Mouse (Mus musculus) frontal cortex, adult 2 months (tissue): Measurements from ENCODE around the gene Lhx4. TPM values are rescaled to one million over a fixed set of nuclear protein-coding genes. Genes with fewer than 3 reads are reported as not detected.

Source experiments
- DNase-seq, 2 experiments: peaks; one replicate each; pipeline ENCODE4 v3.0.0; 2022; ENCODE audit warnings: low spot score in 1 of 2; ENCODE audit errors: extremely low spot score in 1 of 2
- polyA plus RNA-seq: library from polyadenylated mRNA; depleted of rRNA; stranded (reverse); fragments of >200 nt; gene quantifications from 2 replicates; pipeline ENCODE4 v1.2.3, GENCODE M21; 2012; rRNA removed

The Lhx4 gene
- polyA plus RNA-seq, 1 experiment: not detected

DNA sequence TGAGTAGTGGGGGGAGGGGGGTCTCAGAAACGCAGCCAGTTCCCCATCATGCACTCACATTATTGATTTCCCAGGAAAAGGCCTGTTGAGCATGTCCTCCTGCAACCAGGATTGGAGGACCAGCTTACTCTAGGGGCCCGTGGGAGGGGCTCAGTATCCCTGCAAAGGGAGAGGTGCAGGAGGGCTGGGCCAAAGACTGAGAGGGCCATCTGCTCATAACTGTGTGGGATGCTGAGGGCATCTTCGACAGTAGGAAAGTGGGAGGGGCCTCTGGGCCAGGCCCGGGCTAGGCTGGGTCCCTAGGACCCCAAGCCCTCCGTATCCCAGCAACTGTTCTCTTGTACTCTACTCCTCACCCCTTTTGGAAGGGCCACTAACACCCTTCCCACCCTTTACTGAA is 47.3 kb downstream of the Lhx4 start:
- DNase-seq: no peak

DNA sequence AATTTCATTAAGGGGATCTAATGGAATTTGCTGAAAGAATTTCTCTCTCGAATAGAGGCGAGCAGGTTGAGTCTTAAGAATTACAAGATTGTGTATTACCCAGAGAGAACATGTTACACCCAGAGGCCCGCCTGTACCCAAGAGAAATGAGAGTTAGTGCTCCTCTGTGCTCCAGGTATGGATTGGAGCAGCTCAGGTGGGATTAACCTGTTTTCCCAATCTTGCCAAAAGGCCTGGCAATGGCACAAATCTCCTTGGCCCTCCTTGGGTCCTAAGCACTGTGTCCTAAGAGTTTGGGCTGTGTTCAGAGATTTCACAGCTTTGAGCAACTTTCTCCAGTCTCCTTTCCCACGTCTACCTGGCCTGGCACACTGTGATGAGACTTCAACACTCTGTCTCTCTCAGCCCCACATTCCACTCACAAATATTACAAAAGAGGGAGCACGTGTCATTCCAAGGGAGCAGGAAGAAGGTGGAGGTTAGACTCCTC is 48.2 kb downstream of the Lhx4 start:
- no peak for DNase-seq

DNA sequence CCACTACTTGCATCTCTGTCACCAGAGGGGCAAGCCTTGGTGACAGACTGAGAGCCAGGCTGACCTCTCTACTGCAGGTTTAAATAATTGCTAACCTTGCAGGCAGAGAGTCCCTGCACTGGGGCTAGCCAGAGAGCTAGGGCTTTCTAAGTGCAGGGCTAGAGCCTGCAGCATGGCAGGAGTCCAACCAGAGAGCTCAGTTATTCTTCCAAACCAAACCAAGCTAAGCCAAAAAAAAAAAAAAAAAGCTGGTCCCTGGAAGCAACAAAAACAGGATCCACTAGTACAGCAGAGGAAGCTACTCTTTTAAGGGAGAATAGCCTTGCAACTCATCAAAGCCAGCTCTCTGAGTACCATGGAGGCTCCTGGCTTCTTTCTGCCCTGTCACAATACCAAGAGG is 50.6 kb downstream of the Lhx4 start:
- peak in 1 of 2 experiments; percentile 23 for DNase-seq

DNA sequence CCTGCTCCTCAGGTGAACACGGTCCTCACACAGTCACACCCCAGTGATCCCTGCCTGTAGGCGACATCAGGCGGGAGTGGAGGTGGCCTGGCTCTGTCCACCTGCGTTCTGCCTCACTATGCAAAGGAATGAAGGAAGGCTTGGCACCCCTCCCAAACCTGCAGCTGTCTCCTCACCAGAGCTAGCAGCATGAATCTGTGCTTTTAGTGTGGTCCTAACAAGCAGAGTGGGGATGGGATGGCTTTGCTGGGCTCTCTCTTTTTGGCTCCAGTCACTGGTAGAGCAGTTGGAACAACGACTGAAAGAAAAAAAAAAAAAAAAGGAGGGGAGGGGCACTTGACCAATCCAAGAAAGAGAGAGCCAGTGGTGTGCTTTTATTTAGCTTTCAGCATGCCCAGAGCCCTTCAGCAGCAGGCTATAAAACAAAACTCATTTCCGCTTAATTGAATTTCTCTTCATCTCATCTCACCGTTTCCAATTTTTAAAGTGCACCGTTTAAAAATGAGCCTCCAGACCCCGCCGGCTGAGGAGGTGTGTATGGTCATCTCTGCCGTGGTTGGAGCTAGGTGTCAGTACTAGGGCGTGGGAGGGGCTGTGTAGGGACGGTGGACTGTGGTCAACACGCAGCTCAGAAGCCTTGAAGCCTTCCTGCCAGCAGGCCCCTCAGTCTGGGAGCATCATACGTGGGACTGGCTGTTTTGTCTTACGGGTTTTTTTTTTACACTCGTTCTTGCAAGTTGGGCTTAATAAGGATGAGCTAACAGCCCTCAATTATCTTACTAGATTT is 52.9 kb downstream of the Lhx4 start:
- DNase-seq: peak; percentile 28 to 61

DNA sequence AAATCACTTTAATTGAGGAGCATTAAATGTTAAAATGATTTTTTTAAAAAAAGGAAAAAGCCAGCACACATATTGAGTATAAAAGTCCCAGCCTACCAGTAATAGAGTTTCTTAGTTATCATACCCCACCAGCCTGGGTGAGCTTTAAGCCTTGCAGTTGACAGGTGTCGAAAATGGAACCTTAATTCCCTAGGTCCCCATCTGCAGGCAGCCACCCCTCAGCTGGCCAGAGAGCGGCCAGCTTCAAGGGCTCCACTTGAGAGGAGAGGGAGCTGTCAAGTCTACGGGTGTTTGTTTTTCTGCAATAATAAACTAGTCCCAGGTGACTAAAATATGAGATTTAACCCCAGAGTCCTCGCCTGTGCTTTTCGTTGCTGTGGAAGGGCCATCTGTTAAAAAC is 58.0 kb downstream of the Lhx4 start:
- DNase-seq: no peak

DNA sequence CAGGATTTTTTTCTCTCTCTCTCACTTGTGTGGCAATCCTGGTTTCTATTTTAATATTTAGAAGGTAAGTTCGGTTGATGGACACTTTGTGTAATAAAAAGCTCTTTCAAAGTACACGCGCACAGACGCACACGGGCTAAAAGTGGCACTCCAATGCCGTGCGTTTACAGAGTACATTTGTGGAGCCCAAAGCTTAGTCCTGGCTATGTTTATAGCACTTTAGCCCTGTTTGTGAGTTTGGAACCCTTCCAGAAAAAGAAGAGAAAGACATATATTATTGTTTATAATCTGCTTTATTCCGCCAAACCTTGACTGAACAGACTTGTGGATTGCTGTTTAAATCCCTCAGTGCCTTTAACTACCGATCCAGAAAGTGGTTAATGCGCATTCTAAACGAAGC is 58.5 kb downstream of the Lhx4 start:
- no peak for DNase-seq

DNA sequence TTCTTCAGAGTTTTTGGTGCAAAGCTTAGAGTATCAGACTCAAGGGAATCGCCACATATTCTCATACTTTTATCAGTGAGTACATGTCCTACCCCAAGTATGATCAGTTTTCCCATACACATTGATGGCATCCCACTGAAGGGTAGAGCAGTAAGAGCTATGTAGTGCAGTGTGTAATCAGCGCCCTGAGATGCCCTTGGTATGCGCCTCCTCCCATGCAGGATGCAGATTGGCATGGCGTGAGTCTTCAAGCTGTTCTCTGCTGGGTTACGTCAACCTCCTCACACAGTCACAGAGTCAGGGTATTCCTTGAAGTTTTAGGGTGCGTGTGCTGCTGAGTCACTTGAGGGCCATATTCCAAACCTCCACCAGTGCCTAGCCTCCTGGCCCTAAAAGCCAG is 59.3 kb downstream of the Lhx4 start:
- DNase-seq: no peak

DNA sequence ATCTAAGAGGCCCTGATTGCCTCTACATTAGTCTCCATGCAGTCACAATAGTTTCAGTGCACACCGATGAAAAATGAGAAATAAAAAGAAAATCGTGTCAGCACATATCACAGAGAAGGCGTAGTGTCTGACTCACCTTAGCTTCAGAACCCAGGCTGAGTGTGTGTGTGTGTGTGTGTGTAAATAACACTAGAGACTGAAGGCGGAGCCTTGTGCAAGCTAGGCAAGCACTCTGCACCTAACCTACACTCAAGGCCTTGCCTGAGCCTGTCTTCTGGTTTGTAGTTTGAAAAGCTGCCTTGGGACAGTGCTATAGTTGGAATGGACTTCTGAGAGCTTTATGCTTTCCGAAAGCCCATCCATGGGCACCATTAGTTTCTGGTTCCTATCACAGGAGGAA is 61.9 kb downstream of the Lhx4 start:
- DNase-seq: no peak

DNA sequence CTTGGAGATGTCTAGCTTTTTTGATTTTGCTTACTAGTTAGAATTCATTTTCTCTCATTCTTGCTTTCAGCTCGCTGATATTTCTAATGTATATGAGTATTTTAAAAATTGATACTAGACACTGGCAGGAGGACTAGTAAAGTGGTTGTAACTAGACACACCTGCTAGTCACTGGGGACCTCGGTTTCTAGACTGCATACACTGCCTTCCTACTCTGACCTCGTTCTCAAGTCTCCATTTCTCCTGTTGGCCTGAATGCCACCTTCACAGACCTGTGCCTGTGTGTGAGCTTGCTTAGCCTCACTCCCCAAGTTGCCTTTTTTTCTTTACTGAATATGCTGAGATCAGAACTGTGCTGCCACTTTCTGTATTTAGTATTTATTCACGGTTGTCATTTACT is 62.3 kb downstream of the Lhx4 start:
- DNase-seq: no peak

DNA sequence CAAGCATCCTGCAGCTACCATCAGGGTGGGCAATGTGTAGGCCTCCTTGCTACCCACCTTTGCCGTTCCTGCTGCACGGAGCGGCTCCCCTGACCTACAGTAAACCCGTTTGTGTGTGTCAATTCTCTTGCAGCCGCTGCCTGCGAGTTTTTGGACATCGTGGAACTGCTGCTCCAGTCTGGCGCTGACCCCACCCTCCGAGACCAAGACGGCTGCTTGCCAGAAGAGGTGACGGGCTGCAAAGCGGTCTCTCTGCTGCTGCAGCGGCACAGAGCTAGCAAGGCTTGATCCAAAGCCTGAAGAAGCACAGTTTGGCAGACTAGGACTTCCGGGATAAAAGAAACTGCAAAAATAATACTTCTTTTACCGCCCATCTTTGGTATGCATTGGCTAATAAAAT is 64.7 kb downstream of the Lhx4 start:
- DNase-seq: no peak

DNA sequence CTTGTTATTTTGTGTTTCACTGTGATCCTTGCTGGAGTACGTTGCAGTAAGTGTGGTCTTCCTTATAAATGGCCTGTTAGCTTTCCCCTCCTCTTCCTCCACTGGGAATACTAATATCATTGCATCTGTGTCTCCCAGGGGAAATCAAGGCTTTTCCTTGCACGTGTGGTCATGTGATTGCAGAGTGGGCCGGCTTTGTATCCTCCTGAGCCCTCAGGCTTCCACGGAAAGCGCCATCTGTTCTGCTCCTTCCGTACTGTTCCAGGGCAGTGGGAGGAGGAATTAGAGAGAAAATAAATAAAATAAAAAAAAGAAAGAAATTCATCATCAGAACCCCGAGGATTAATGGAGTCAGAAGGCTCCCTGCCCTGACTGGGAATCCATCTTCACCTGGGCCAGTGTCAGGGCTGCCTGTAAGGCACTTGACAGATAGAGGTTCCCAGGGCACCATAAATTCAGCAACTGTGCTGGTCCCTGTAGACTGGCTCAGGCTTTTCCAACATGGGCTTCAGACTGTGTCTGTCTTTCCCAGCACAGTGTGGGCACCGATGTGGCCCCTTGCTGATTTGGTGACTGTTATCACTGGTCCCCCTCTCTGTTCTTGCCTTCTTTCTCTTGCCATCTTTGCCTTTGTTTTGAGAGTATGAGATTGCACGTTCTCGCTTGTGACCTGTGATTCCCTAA is 70.2 kb downstream of the Lhx4 start:
- DNase-seq: no peak

DNA sequence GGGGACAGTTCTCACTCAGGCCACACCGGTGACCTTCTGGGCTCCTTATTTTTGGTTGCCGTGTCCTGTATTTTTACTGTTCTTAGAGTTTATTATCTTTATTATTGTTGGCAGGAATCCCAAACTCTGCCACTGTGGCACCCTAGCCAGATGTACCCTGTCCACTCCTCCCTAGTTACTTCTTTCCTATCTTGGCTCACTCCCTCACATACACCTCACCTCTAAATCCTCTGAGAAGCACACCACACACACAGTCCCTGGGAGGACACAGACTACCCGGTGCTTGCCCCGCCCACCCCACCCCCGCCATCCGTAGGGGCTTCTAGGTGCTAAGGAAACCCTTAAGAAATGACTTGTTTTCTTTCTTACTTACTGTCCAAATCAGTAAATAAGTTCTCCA is 75.9 kb downstream of the Lhx4 start:
- DNase-seq: no peak

DNA sequence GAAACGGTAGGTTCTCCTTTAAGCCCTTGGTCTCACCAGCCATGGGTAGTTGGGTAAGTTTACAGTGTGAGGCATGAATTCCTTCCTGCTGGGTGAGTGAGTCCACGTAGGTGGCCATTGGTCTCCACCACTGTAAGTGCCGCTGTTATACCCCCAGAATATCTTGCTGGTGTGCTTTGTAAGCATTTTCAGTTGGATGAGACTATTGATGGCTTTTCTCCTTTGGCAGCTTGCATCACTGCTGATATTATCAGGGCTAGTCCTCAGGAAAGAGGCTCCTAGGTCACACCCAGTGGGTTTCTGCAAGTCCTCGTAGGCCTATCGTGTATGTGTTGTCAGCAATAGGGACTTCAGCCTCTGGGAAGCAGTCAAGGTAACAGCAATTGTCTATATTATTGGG is 87.5 kb downstream of the Lhx4 start:
- no peak for DNase-seq

DNA sequence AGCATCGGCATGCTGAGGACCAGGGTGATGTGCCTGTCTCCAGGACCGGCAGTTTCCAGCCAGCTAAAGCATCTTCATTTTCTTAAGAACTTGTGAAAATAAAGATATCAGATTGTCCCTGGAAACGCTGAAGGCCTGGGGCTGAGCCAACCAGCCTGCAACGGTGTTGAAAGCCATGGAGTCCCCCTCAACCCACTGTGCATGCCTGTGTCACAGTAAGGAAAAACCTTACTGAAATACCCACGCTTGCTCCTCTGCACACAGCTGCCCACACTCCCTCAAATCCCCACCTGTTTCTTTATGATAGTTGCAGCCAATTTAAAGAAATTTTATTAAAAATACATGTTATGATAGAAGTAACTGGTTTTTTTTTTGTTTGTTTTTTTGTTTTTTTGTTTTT is 95.2 kb downstream of the Lhx4 start:
- peak in 1 of 2 experiments; percentile 32 for DNase-seq

DNA sequence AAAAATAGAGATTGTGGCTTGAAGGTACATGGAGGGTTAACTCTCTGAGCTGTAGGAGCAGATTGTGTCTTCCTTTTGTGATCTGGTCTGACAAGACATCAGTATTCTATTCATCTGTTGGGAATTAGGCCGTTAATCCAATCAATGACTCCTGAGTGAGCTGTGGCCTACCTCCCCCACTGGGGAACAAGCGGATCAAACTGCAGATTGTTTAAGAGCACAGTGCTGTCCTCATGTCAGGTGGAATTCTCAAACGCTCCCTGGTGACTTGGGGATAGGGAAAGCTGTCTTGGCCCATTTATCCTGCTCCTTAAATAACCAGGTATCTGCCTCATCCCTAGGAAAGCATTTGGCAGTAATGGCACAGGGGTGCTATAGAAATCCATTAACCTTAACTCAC is 96.5 kb downstream of the Lhx4 start:
- no peak for DNase-seq

DNA sequence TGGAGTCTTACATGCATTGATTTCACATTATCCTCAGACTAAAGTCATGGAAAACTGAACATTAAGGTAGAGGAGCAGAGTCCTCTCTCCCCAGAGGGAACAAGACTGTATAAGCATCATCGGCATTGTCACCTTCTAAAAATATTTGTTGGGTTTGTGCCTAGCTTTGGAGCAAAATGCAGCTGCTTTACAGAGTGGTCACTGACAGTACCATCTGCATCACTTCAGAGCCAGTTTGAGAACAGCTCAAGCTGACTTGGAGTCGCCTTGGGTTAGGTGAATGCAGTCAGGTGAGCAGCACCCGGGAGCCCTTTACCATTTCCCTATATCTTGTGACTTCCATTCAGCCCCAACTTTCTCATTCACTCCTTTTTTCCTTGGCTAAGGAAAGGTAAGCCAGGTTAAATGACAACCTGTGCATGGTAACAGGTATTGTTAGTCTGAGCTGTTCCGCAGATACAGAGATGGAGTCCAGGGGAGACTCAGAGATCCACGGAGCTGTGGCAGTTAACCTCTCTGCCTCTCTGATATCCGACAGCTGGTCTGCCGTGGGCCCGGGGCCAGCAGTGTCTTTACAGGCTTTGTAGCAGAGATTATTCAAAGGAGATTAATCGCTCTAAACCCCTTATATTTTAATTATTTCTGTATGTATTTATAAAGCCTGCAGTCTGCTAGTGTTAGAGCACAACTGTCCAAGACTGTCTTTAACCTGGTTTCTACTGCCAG is 101.2 kb downstream of the Lhx4 start:
- DNase-seq: peak in 1 of 2 experiments; percentile 18

Other genes with a start within 250 kb of the Lhx4 start
- gene Acbd6, start 193.6 kb downstream of the Lhx4 start, polyA plus RNA-seq: 86.1 and 90.0 TPM in 2 replicates
- gene Qsox1, start 61.2 kb upstream of the Lhx4 start, polyA plus RNA-seq: 27.5 and 29.6 TPM in 2 replicates
- 11.4 and 13.7 TPM in 2 replicates for gene Cep350, start 221.6 kb upstream of the Lhx4 start, polyA plus RNA-seq